Mouse (Mus musculus): Measurements from ENCODE around the gene Rab39.

DNA sequence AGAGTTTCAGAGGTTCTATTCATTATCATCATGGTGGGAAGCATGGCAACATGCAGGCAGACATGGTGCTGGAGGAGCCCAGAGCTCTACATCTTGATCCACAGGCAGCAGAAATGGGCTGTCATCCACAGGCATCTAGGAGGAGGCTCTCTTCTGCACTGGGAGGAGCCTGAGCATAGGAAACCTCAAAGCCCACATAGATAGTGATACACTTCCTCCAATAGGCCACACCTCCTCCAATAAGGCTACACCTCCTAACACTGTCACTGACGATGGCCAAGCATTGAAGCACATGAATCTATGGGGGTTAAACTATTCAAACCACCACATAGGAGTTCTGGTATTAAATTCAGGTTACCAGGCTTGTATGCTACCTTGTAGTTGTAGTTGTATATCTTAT is 12.3 kb downstream of the Rab39 start:
- TF ChIP-seq CTCF (IDR thresholded peaks at IDR 0.05; ENCODE audit: borderline replicate concordance, extremely low read depth, insufficient read depth, insufficient read length) (no peak), POLR2A (IDR thresholded peaks at IDR 0.05; ENCODE audit: borderline replicate concordance, extremely low read depth, insufficient read depth, insufficient read length, poor library complexity, severe bottlenecking) (no peak)

Measured in brain, embryonic 14.5 days (tissue).